Comparison of ENCODE assay signal across 8 mouse cellular contexts in the genomic region with DNA sequence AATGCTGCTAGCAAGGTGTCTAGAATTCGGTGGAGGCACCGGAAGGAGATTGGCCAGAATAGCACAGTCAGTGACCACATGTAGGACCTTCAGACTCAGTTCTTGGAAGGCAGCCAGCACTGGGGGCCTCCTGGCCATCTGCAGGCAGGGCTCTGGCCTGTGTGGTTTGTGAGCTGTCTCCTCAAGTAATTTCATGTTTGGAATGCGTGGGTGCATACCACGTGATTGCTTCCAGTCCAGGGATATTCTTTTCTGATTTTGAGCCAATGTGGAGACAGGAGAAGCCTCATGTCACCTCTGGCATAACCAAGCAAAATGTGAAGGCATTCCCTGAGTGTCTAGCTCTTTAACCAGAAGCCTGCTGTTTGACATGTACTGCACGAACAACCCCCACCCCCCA. TPM values are rescaled to one million over a fixed set of nuclear protein-coding genes. Genes with fewer than 3 reads are reported as not detected.
DNase-seq lines count a peak whose midpoint lies in the region; ATAC-seq lines count a peak whose summit lies in the region.

No protein-coding gene starts in this region.

- peak; percentile 72 for ATAC-seq in heart, embryonic 13.5 days (ENCODE audit: extremely low read depth, insufficient number of reproducible peaks, low FRiP score, low TSS enrichment)
- ATAC-seq in stomach, embryonic 15.5 days (ENCODE audit: insufficient read depth, low FRiP score, low read depth) = peak; percentile 44; the same call in 1 of the 2 replicates

- WGBS in heart, embryonic 13.5 days = 8% methylated on average over 5 of the region's 5 CpGs
- WGBS in limb, embryonic 10.5 days = 78% methylated on average over 5 of the region's 5 CpGs
- 33% methylated on average over 5 of the region's 5 CpGs for WGBS in stomach, embryonic 15.5 days

- peak; percentile 60 for DNase-seq in retina, postnatal 1 day
- DNase-seq in retina, embryonic 14.5 days (ENCODE audit: low spot score) = no peak
- peak; percentile 76 to 84 for DNase-seq in cerebellum, postnatal 25 days
- DNase-seq in limb, embryonic 10.5 days (ENCODE audit: low spot score) = no peak
- no peak for DNase-seq in natural killer cell, adult 2 months (ENCODE audit: low spot score in 2 of 2)
- no peak for DNase-seq in layer of hippocampus, postnatal 36 days

- no peaks in the 10 kb centered on the region for H3K9me3 ChIP-seq in heart, embryonic 13.5 days
- no peaks in the 10 kb centered on the region for H3K9me3 ChIP-seq in limb, embryonic 10.5 days (replicated peaks)
- no peaks in the 10 kb centered on the region for H3K9me3 ChIP-seq in stomach, embryonic 15.5 days

- H3K27ac ChIP-seq in heart, embryonic 13.5 days (replicated peaks) = peak overlapping the region; percentile 87
- H3K27ac ChIP-seq in limb, embryonic 10.5 days = peak overlapping the region; percentile 59; the same call in 1 of the 2 replicates
- peak overlapping the region; percentile 76; the same call in 1 of the 2 replicates for H3K27ac ChIP-seq in stomach, embryonic 15.5 days

- no peak overlapping the region for H3K9ac ChIP-seq in heart, embryonic 13.5 days
- H3K9ac ChIP-seq in stomach, embryonic 15.5 days = no peak overlapping the region

- H3K36me3 ChIP-seq in heart, embryonic 13.5 days = peaks cover 10% of the 10 kb centered on the region; the same call in 1 of the 2 replicates
- no peaks in the 10 kb centered on the region for H3K36me3 ChIP-seq in limb, embryonic 10.5 days
- no peaks in the 10 kb centered on the region for H3K36me3 ChIP-seq in stomach, embryonic 15.5 days

- H3K4me2 ChIP-seq in heart, embryonic 13.5 days = peak overlapping the region; percentile 7; the same call in 1 of the 2 replicates
- no peak overlapping the region for H3K4me2 ChIP-seq in stomach, embryonic 15.5 days

- H3K4me3 ChIP-seq in heart, embryonic 13.5 days = no peak overlapping the region
- no peak overlapping the region for H3K4me3 ChIP-seq in limb, embryonic 10.5 days
- H3K4me3 ChIP-seq in stomach, embryonic 15.5 days (replicated peaks) = no peak overlapping the region

- H3K27me3 ChIP-seq in heart, embryonic 13.5 days (replicated peaks) = no peaks in the 10 kb centered on the region
- H3K27me3 ChIP-seq in limb, embryonic 10.5 days (ENCODE audit: low read depth, poor library complexity, severe bottlenecking) = no peaks in the 10 kb centered on the region
- H3K27me3 ChIP-seq in stomach, embryonic 15.5 days (replicated peaks) = no peaks in the 10 kb centered on the region

- peaks cover 82% of the 10 kb centered on the region for H3K4me1 ChIP-seq in heart, embryonic 13.5 days
- peaks cover 31% of the 10 kb centered on the region for H3K4me1 ChIP-seq in limb, embryonic 10.5 days
- H3K4me1 ChIP-seq in stomach, embryonic 15.5 days = peaks cover 29% of the 10 kb centered on the region

RNA-seq across cellular contexts. Expression of gene Htra1, which starts 28.8 kb away (rescaled TPM):
- 52.9 and 65.4 TPM in 2 replicates for polyA plus RNA-seq in heart, embryonic 13.5 days (2015; fragmentation: Nextera tagmentation; extraction: Ambion mirVana)
- polyA plus RNA-seq in limb, embryonic 10.5 days (2016; fragmentation: Nextera tagmentation; extraction: Ambion mirVana) = 3.0 and 5.1 TPM in 2 replicates
- 23.4 and 27.8 TPM in 2 replicates for polyA plus RNA-seq in stomach, embryonic 15.5 days (2015; fragmentation: Nextera tagmentation; extraction: Ambion mirVana)
- 100 to 1,000 TPM; 221 to 291 TPM for total RNA-seq in layer of hippocampus, postnatal 36 days (2021)

Comparison
In these comparisons a context has a peak if more than half of its experiments do, and no peak if none do; other contexts are left out.
1. DNase-seq: peak in retina, postnatal 1 day (single experiment) and cerebellum, postnatal 25 days (2 of 2); none in retina, embryonic 14.5 days (single experiment), limb, embryonic 10.5 days (single experiment), natural killer cell, adult 2 months (0 of 2) and layer of hippocampus, postnatal 36 days (0 of 2).
2. Peak in every context shown above with its lines, with median percentiles within 50 percentile points of each other: H3K27ac ChIP-seq.